Mouse (Mus musculus): ENCODE results near the gene Adnp. TPM values are rescaled to one million over a fixed set of nuclear protein-coding genes. Genes with fewer than 3 reads are reported as not detected.

Gene Adnp
- polyA plus RNA-seq, 1 experiment = 25.9 TPM

DNA sequence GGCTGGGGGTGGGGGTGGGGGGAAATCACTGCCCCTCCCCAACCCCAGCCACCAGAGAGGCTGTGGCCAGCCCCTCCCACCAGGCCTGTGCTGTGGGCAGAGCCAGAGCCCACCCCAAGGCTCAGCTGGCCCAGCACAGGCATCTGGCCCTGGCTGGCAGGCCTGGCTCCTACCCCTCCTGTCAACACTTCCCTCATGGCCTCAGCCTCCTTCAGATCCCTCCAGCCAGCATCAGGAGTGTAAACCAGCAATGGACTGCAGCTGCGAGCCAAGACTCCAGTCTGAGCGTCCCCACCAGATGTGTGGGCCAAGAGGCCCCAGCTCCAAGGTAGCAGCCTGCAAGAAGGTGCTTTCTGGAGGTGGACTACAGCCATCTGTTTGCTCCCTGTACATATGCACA is 61.5 kb downstream of the Adnp start:
- 45% methylated on average over 2 of the region's 2 CpGs for WGBS
- H3K27ac ChIP-seq (ENCODE audit: insufficient read depth, low read length) = no peak overlapping the region
- DNase-seq = no peak
- no peaks in the 10 kb centered on the region for H3K27me3 ChIP-seq (ENCODE audit: control insufficient read depth, insufficient read depth, low read length)
- TF ChIP-seq CTCF (IDR thresholded peaks at IDR 0.05; ENCODE audit: borderline replicate concordance, insufficient read depth, low read depth, low read length) (no peak), POLR2A (IDR thresholded peaks at IDR 0.05; ENCODE audit: borderline replicate concordance, insufficient read depth, low read length) (no peak)
- no peak overlapping the region for H3K4me3 ChIP-seq (replicated peaks; ENCODE audit: insufficient read depth, low read depth, low read length)
- H3K4me1 ChIP-seq (ENCODE audit: control insufficient read depth, insufficient read depth, low read length) = no peaks in the 10 kb centered on the region

DNA sequence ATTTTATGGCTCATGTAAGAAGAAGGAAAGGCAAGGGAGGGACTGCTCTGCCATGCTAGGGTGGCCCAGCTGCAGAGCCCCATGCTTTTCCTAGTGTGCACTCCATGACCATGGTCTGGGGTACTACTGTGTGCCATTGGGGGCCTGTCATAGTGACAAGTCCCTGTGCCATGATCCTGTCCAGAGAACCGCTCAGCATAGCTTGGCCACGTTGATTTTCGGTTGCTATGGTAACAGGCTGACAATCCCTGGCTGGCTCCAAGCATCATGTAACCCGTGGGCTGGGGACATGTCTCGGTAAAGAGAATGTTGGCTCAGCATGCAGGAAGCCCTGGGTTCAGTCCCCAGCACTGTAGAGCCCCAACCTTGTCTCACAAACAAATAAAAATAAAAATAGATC is 63.1 kb downstream of the Adnp start:
- Histone ChIP-seq H3K4me3 (replicated peaks; ENCODE audit: insufficient read depth, low read depth, low read length) (no peak overlapping the region), H3K27me3 (ENCODE audit: control insufficient read depth, insufficient read depth, low read length) (no peaks in the 10 kb centered on the region), H3K27ac (ENCODE audit: insufficient read depth, low read length) (no peak overlapping the region), H3K4me1 (ENCODE audit: control insufficient read depth, insufficient read depth, low read length) (no peaks in the 10 kb centered on the region)
- DNase-seq = no peak
- no peak for TF ChIP-seq POLR2A (IDR thresholded peaks at IDR 0.05; ENCODE audit: borderline replicate concordance, insufficient read depth, low read length)
- no peak for TF ChIP-seq CTCF (IDR thresholded peaks at IDR 0.05; ENCODE audit: borderline replicate concordance, insufficient read depth, low read depth, low read length)
- WGBS = 29% methylated on average over 5 of the region's 5 CpGs

GRCm38 (mm10) chr2:168137161-168137560 is 69.8 kb downstream of the Adnp start:
- Histone ChIP-seq H3K4me3 (replicated peaks; ENCODE audit: insufficient read depth, low read depth, low read length) (no peak overlapping the region), H3K27ac (ENCODE audit: insufficient read depth, low read length) (no peak overlapping the region), H3K27me3 (ENCODE audit: control insufficient read depth, insufficient read depth, low read length) (no peaks in the 10 kb centered on the region), H3K4me1 (ENCODE audit: control insufficient read depth, insufficient read depth, low read length) (no peaks in the 10 kb centered on the region)
- no peak for DNase-seq
- WGBS = 16% methylated on average over 15 of the region's 15 CpGs
- TF ChIP-seq CTCF (IDR thresholded peaks at IDR 0.05; ENCODE audit: borderline replicate concordance, insufficient read depth, low read depth, low read length) = no peak

Other genes with a start within 250 kb of the Adnp start
- gene Ripor3, start 196.5 kb downstream of the Adnp start, polyA plus RNA-seq (2012; rRNA removed) = 0.44 and 0.84 TPM in 2 replicates
- gene Pard6b, start 126.1 kb downstream of the Adnp start, polyA plus RNA-seq (2012; rRNA removed) = 5.3 and 5.7 TPM in 2 replicates
- gene Gm20716, start 23.3 kb upstream of the Adnp start, polyA plus RNA-seq (2012; rRNA removed) = 36.1 and 39.9 TPM in 2 replicates
- 26.7 and 28.1 TPM in 2 replicates for gene Dpm1, start 23.5 kb upstream of the Adnp start, polyA plus RNA-seq (2012; rRNA removed)
- 13.4 and 14.1 TPM in 2 replicates for gene Mocs3, start 23.5 kb upstream of the Adnp start, polyA plus RNA-seq (2012; rRNA removed)
- 1.5 and 1.8 TPM in 2 replicates for gene Kcng1, start 74.6 kb upstream of the Adnp start, polyA plus RNA-seq (2012; rRNA removed)

Measured in cerebellum, adult 2 months (tissue).